Mouse (Mus musculus) embryonic facial prominence, embryonic 13.5 days (tissue): Measurements from ENCODE around the gene Mrps18a. TPM values are rescaled to one million over a fixed set of nuclear protein-coding genes. Genes with fewer than 3 reads are reported as not detected.

Experiments used
- ATAC-seq: fragments of 200-750 bp; cut with Nextera tagmentation; 2 replicates; pipeline ENCODE4 v1.8.0; 2017; ENCODE audit warnings: low read depth; ENCODE audit not compliant: insufficient number of reproducible peaks, insufficient read depth, low FRiP score, low TSS enrichment
- H3K27ac ChIP-seq: fragments of 300-500 bp; sonication (generic); 2 replicates; pipeline ENCODE4 v1.5.1; 2015; ENCODE audit warnings: moderate library complexity, mild to moderate bottlenecking, inconsistent platforms
- H3K27me3 ChIP-seq: fragments of 300-500 bp; sonication (generic); 2 replicates; pipeline ENCODE4 v1.6.1; 2015; ENCODE audit warnings: mild to moderate bottlenecking, inconsistent platforms
- H3K36me3 ChIP-seq: fragments of 300-500 bp; sonication (generic); 2 replicates; pipeline ENCODE4 v1.6.1; 2015; ENCODE audit warnings: mild to moderate bottlenecking, inconsistent platforms
- H3K4me1 ChIP-seq: fragments of 300-500 bp; sonication (generic); 2 replicates; pipeline ENCODE4 v1.6.1; 2015; ENCODE audit warnings: inconsistent platforms
- H3K4me2 ChIP-seq: fragments of 300-500 bp; sonication (generic); 2 replicates; pipeline ENCODE4 v1.6.1; 2015; ENCODE audit warnings: moderate library complexity, mild to moderate bottlenecking, inconsistent platforms
- H3K4me3 ChIP-seq: fragments of 300-500 bp; sonication (generic); 2 replicates; pipeline ENCODE4 v1.5.1; 2015; ENCODE audit warnings: mild to moderate bottlenecking, inconsistent platforms
- H3K9ac ChIP-seq: fragments of 300-500 bp; sonication (generic); 2 replicates; pipeline ENCODE4 v1.6.1; 2015; ENCODE audit warnings: mild to moderate bottlenecking, inconsistent platforms
- H3K9me3 ChIP-seq: fragments of 300-500 bp; sonication (generic); 2 replicates; pipeline ENCODE4 v1.6.1; 2016; ENCODE audit warnings: inconsistent platforms
- WGBS: fragments of 180-500 bp; shearing (Covaris S2); methylation state at CpG from one replicate; pipeline ENCODE4 v1.1.7; 2015; ENCODE audit warnings: mixed read lengths; 5-methylcytosine and 5-hydroxymethylcytosine counted together
- polyA plus RNA-seq: library from polyadenylated mRNA; unstranded; fragments of >200 nt; fragmentation: Nextera tagmentation; extraction: Ambion mirVana; gene quantifications from 2 replicates; pipeline ENCODE4 v1.2.1, GENCODE M21; 2015

Gene Mrps18a
- polyA plus RNA-seq, 1 experiment from 2014 or later = 152 TPM

DNA sequence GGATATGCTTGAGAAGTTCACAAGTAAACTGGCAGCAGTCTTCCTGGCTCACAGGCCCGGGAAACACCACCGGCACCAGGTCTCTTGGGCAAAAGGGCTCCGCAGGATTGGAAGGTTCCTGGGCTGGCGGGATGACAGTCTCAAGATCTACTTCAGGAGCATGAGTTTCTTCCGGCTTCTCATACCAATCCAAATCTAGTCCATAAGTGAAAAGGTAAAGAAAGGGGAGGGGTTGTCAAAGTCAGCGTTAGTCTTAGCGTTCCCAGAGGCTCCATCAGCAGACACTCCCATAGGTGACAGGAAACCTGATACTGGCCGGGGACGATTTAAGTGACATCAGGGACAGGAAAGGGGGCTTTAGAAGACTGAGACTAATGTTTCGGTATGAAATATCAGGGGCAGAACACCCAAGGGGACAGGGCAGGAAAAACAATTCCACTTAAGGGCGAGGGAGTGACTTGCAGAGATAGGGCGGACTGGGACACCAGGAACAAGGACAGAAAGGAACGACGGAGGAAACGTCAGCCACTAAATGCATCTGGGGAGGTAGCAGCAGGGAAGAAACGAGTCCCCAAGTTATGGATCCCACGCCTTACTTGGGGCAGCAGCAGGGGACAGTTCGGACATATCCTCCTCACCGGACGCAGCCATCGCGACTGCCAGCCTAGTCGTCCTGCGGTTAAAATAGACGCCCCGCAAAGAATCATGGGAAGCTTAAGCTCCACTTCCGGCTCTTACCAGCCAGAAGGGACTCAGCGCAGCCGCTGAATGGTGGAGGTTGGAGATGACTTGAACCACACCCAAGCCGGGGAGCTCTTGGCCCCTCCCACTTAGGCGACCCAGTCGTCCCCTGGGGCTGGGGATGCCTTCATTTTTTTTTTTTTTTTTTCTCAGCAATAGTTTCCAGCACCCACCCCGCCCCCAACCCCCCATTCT lies 42.3 kb downstream of the Mrps18a start, which contains the start of gene Mad2l1bp:
Mad2l1bp (minus strand) TSS at position 707 of the 936 bp plus-strand sequence.
- Histone ChIP-seq H3K27ac (peak within 1 kb of the TSS; percentile 76), H3K4me2 (peak within 1 kb of the TSS; percentile 79), H3K4me3 (peak within 1 kb of the TSS; percentile 70), H3K9ac (peak within 1 kb of the TSS; percentile 82), H3K4me1 (peaks cover 11% of the 10 kb centered on the region), H3K27me3 (no peaks in the 10 kb centered on the region), H3K36me3 (peaks cover 18% of the 10 kb centered on the region), H3K9me3 (no peaks in the 10 kb centered on the region)
- ATAC-seq = peak; percentile 79
- WGBS = 5% methylated on average over 33 of the region's 33 CpGs

DNA sequence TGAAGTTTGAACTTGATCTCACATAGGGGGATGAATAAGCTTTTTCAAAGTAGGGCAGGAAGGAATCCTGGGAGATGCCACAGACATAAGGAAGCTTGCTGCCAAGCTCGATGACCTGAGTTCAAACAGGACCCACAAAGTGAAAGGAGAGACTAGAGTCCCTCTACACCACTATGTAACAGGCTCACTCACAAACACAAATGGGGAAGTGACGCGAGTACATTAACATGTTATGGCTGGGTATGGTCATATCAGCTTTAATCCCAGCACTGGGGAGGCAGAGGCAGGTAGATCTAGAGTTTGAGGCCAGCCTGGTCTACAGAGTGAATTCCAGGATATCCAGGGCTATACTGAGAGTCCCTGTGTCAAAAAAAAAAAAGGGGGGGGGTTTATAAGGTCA lies 43.5 kb downstream of the Mrps18a start:
- Histone ChIP-seq H3K9me3 (no peaks in the 10 kb centered on the region), H3K27ac (no peak overlapping the region), H3K9ac (no peak overlapping the region), H3K4me2 (no peak overlapping the region), H3K4me1 (peaks cover 13% of the 10 kb centered on the region), H3K36me3 (peaks cover 7% of the 10 kb centered on the region; the same call in 1 of the 2 replicates), H3K4me3 (no peak overlapping the region), H3K27me3 (no peaks in the 10 kb centered on the region)
- no peak for ATAC-seq
- WGBS = 94% methylated on average over 3 of the region's 3 CpGs

DNA sequence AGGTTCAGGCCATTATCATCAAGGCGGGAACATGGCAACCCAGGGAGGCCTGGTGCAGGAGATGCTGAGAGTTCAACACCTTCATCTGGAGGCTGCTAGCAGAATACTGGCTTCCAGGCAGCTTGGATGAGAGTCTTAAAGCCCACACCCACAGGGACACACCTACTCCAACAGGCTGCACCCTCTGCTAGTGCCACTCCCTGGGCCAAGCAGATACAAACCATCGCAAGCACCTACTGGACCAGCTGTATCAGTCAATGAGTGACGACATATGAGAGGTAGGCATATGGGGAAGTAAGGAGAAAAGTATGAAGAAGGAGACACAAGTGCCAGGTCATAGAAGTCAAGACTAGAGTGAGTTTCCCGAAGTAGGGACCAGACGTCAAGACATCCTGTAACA lies 45.9 kb downstream of the Mrps18a start:
- no peak overlapping the region for H3K4me3 ChIP-seq
- peaks cover under 1% of the 10 kb centered on the region; the same call in 1 of the 2 replicates for H3K36me3 ChIP-seq
- 83% methylated on average over 5 of the region's 5 CpGs for WGBS
- H3K9me3 ChIP-seq = no peaks in the 10 kb centered on the region
- no peak for ATAC-seq
- H3K27ac ChIP-seq = no peak overlapping the region
- peaks cover 18% of the 10 kb centered on the region for H3K4me1 ChIP-seq
- H3K4me2 ChIP-seq = no peak overlapping the region
- no peak overlapping the region for H3K9ac ChIP-seq
- H3K27me3 ChIP-seq = no peaks in the 10 kb centered on the region

DNA sequence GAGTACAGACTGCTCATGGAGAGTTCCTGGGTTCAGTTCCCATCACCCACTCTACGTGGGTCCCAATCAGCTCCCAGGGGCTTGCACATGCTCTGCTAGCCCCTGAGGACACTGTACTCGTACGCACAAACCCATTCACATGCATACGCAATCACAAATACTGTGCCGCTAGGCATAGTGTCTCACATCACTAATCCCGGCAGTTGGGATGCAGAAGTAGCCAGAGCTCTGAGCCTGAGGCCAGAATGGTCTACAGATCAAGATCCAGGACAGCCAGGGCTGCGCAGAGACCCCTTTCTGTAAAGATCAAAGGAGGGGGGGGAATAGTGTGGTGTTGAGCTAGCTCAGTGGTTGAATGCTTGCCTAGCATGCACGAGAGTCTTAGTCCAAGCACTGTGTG lies 46.3 kb downstream of the Mrps18a start:
- H3K9me3 ChIP-seq = no peaks in the 10 kb centered on the region
- 84% methylated on average over 8 of the region's 8 CpGs for WGBS
- H3K36me3 ChIP-seq = no peaks in the 10 kb centered on the region
- no peak overlapping the region for H3K4me3 ChIP-seq
- H3K27me3 ChIP-seq = no peaks in the 10 kb centered on the region
- H3K4me1 ChIP-seq = peaks cover 22% of the 10 kb centered on the region
- no peak overlapping the region for H3K4me2 ChIP-seq
- H3K9ac ChIP-seq = no peak overlapping the region
- H3K27ac ChIP-seq = no peak overlapping the region
- ATAC-seq = no peak

DNA sequence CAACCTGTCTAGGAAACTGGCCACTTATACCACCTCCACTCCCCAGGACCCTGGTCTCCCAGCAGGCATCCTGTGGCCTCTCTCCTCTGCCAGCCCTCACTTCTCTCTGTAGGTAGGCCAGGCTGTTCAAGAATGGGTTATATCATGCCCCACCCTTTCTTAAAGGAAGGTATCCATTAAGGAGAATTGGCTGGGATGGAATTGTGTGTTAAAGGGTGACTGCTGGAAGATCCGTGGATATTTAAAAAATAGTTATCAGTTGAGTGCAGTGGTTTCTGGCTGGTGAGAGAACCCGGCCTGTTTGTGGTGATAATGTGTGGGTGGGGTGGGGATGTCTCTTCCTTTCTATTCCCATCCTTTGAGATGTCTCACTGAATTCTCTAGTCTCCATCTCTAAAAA lies 48.5 kb downstream of the Mrps18a start:
- no peak overlapping the region for H3K4me3 ChIP-seq
- ATAC-seq = no peak
- peaks cover 25% of the 10 kb centered on the region for H3K4me1 ChIP-seq
- 0 out of 2 replicates have a peak overlapping the region, but pooled peaks have one; percentile 78 for H3K4me2 ChIP-seq
- no peaks in the 10 kb centered on the region for H3K27me3 ChIP-seq
- peak overlapping the region; percentile 88; the same call in 1 of the 2 replicates for H3K27ac ChIP-seq
- H3K9ac ChIP-seq = peak overlapping the region; percentile 61; the same call in 1 of the 2 replicates
- peaks cover 11% of the 10 kb centered on the region for H3K36me3 ChIP-seq
- H3K9me3 ChIP-seq = no peaks in the 10 kb centered on the region
- whole genome bisulfite sequencing = 61% methylated on average over 2 of the region's 2 CpGs

DNA sequence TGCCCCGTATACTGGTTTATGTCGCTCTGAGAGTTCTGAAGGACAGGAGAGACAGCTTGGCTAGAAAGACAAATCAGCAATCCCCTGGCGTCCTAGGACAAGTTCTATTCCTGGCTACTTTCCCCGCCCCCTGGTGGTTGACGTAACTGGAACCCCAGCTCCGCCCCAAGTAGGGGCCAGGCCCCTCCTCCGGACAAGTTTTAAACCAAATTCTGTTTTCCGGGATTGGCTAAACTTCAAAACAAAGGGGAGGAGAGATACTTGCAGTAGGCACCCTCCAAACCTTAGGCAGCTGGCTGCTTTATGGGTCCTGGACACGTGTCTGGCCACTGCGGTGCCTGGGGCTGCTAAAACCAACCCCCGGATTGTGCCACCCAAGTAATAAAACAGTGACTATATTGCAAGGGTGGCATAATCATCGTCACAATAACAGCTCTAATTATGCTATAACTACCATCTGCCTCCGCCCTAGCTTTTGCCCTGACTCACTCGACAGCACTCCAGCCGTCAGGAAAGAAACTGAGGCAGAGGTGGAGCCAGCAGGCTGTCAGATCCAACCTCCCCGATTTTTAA lies 49.4 kb downstream of the Mrps18a start:
- peak overlapping the region; percentile 80 for H3K4me3 ChIP-seq
- ATAC-seq = peak; percentile 68
- H3K4me1 ChIP-seq = peaks cover 25% of the 10 kb centered on the region
- H3K27ac ChIP-seq = peak overlapping the region; percentile 88
- no peaks in the 10 kb centered on the region for H3K27me3 ChIP-seq
- under 1% methylated on average over 16 of the region's 16 CpGs for WGBS
- H3K9me3 ChIP-seq = no peaks in the 10 kb centered on the region
- H3K9ac ChIP-seq = peak overlapping the region; percentile 61
- peaks cover 21% of the 10 kb centered on the region for H3K36me3 ChIP-seq
- H3K4me2 ChIP-seq = peak overlapping the region; percentile 78

DNA sequence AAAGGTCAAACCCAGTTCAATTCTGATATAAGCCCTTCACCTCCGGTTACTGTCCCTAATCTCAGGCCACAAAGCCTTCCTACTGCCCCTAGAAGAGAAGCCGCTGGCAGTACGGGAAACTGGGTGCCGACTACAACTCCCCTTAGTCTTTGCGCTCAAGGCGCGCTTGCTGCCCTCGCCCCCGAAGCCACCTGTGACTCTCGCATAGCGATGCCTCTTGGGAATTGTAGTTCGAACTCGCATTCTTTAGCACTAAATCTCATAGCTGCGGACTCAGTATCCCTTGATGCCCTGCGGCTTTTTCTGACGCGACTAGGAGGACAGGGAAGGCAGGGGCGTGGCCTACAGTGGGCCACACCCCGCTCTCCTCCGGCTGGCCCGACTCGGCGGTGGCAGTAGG lies 49.9 kb downstream of the Mrps18a start, which contains the start of gene Gtpbp2:
Gtpbp2 (plus strand) TSS at position 347 of the 400 bp plus-strand sequence.
- Histone ChIP-seq H3K4me3 (peak within 1 kb of the TSS; percentile 80), H3K9me3 (no peaks in the 10 kb centered on the region), H3K27ac (peak within 1 kb of the TSS; percentile 88), H3K4me1 (peaks cover 25% of the 10 kb centered on the region), H3K9ac (peak within 1 kb of the TSS; percentile 89), H3K36me3 (peaks cover 26% of the 10 kb centered on the region), H3K27me3 (no peaks in the 10 kb centered on the region), H3K4me2 (peak within 1 kb of the TSS; percentile 78)
- 0% methylated on average over 23 of the region's 23 CpGs for WGBS
- peak; percentile 91 for ATAC-seq

DNA sequence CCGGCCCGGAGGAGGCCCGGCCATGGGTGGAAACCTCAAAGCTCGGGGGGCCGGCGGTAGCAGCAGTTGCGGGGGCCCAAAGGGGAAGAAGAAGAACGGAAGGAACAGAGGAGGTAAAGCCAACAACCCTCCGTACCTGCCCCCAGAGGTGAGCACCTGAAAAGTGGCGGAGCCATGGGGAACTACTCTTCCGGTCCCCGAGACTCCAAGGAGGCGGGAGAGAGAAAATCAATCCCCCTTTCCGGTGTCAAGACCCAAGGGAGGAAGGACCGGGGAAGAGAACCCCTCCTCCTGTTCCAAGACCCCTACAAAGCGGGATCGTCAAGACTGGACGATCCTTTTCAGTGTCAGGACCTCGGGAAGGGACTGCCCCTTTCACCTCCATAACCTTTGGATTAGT lies 50.4 kb downstream of the Mrps18a start:
- Histone ChIP-seq H3K4me2 (peak overlapping the region; percentile 67), H3K9me3 (no peaks in the 10 kb centered on the region), H3K36me3 (peaks cover 31% of the 10 kb centered on the region), H3K27me3 (no peaks in the 10 kb centered on the region), H3K4me3 (peak overlapping the region; percentile 80), H3K27ac (peak overlapping the region; percentile 81), H3K9ac (peak overlapping the region; percentile 89), H3K4me1 (peaks cover 25% of the 10 kb centered on the region)
- whole genome bisulfite sequencing = under 1% methylated on average over 19 of the region's 19 CpGs
- no peak for ATAC-seq

DNA sequence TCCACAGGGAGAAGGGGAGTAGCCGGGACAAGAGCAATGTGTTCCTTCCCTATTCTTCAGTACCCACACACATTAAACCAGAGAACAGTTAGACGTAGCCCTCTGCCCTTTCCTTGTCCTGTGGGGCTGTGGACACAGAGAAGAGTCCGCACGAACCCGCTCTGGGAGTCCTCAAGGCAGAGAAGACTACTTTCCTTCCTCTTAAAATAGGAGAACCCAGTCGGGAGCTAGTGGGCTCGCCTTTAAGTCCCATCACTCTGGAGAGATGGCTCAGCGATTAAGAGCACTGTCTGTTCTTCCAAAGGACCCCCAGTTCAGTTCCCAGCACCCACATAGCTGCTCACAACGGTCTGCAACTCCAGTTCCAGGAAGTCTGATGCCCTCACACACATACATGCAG lies 50.9 kb downstream of the Mrps18a start:
- Histone ChIP-seq H3K9ac (peak overlapping the region; percentile 89), H3K36me3 (peaks cover 36% of the 10 kb centered on the region), H3K4me1 (peaks cover 25% of the 10 kb centered on the region), H3K27ac (peak overlapping the region; percentile 81), H3K4me2 (peak overlapping the region; percentile 67), H3K4me3 (peak overlapping the region; percentile 80), H3K9me3 (no peaks in the 10 kb centered on the region), H3K27me3 (no peaks in the 10 kb centered on the region)
- no peak for ATAC-seq
- WGBS = 47% methylated on average over 9 of the region's 9 CpGs

DNA sequence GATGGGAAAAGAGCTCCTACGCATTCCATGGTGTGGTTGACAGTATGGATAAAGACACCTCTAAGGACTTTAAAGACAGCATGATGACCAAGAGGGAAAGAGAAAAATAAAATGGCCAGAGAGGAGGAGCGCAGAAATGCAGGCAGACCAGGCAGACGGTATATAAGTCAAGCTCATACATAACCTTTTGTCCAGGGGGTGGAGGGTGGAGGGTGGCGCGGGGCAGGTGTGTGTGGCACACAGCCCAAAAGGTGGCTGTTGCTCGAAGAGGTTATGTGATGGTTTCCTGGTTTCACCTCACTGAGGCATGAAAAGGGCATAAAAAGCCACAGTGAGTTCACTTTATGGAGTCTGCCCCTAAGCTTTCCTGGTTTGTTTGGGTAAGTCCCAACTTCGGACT lies 51.8 kb downstream of the Mrps18a start:
- Histone ChIP-seq H3K4me3 (no peak overlapping the region), H3K4me1 (peaks cover 25% of the 10 kb centered on the region), H3K9me3 (no peaks in the 10 kb centered on the region), H3K9ac (no peak overlapping the region), H3K4me2 (peak overlapping the region; percentile 67), H3K27me3 (no peaks in the 10 kb centered on the region), H3K27ac (no peak overlapping the region), H3K36me3 (peaks cover 45% of the 10 kb centered on the region)
- WGBS = 92% methylated on average over 7 of the region's 7 CpGs
- ATAC-seq = no peak

DNA sequence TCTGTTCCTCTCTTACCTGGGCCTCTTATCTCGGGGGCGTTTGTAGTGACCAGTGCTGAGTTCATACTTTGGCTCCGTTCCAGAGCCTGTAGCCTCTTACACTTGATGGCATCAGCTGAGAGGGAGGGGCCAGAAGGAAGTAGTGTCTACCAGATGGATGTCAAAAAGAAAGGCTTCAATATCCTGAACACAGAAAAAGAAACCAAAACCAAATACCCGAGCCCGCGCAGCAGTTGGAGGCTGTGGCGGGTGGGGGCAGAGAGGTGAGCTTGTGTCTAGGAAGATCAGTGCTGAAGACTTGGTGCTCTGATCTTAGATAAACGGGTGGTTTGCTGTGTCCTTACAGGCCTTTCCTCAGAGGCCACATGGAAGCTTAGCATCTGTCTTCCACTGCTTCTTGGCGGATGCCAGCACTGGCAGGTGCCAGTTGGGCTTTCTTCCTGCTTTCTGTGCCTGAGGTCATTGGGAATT lies 52.2 kb downstream of the Mrps18a start:
- 92% methylated on average over 9 of the region's 9 CpGs for WGBS
- Histone ChIP-seq H3K4me1 (peaks cover 25% of the 10 kb centered on the region), H3K9ac (no peak overlapping the region), H3K36me3 (peaks cover 49% of the 10 kb centered on the region), H3K4me2 (peak overlapping the region; percentile 67), H3K27ac (no peak overlapping the region), H3K9me3 (no peaks in the 10 kb centered on the region), H3K27me3 (no peaks in the 10 kb centered on the region), H3K4me3 (no peak overlapping the region)
- ATAC-seq = no peak
